Mouse (Mus musculus) embryonic facial prominence, embryonic 11.5 days (tissue): Measurements from ENCODE around the gene Intu. TPM values are rescaled to one million over a fixed set of nuclear protein-coding genes. Genes with fewer than 3 reads are reported as not detected.
A peak's percentile ranks its signal among the peaks of the same experiment; 100 is the strongest.

Experiments
- ATAC-seq: fragments of 200-750 bp; cut with Nextera tagmentation; replicated peaks from 2 replicates; pipeline ENCODE4 v1.8.0; 2017; ENCODE audit warnings: low read depth; ENCODE audit not compliant: insufficient number of reproducible peaks, low FRiP score, low TSS enrichment
- DNase-seq: peaks from one replicate; pipeline ENCODE4 v3.0.0-alpha.2; 2015; ENCODE audit warnings: low spot score
- H3K27ac ChIP-seq: fragments of 300-500 bp; sonication (generic); replicated peaks from 2 replicates; pipeline ENCODE4 v1.5.1; 2014; ENCODE audit warnings: mild to moderate bottlenecking, low read depth, low read length, control low read depth
- H3K27me3 ChIP-seq: fragments of 300-500 bp; sonication (generic); 2 replicates; pipeline ENCODE4 v1.6.1; 2014; ENCODE audit warnings: mild to moderate bottlenecking, low read length, moderate library complexity, mixed read lengths; ENCODE audit not compliant: control insufficient read depth, insufficient read depth
- H3K36me3 ChIP-seq: fragments of 300-500 bp; sonication (generic); replicated peaks from 2 replicates; pipeline ENCODE4 v1.6.1; 2014; ENCODE audit warnings: low read depth, mild to moderate bottlenecking, low read length, moderate library complexity, mixed read lengths; ENCODE audit not compliant: control insufficient read depth, insufficient read depth
- H3K4me1 ChIP-seq: fragments of 300-500 bp; sonication (generic); 2 replicates; pipeline ENCODE4 v1.6.1; 2014; ENCODE audit warnings: low read length, mixed read lengths; ENCODE audit not compliant: control insufficient read depth, insufficient read depth
- H3K4me2 ChIP-seq: fragments of 300-500 bp; sonication (generic); 2 replicates; pipeline ENCODE4 v1.6.1; 2014; ENCODE audit warnings: low read depth, mild to moderate bottlenecking, control low read depth, low read length, moderate library complexity
- H3K4me3 ChIP-seq: fragments of 300-500 bp; sonication (generic); 2 replicates; pipeline ENCODE4 v1.5.1; 2014; ENCODE audit warnings: low read depth, low read length, control low read depth
- H3K9ac ChIP-seq: fragments of 300-500 bp; sonication (generic); replicated peaks from 2 replicates; pipeline ENCODE4 v1.6.1; 2014; ENCODE audit warnings: mild to moderate bottlenecking, control low read depth, low read length
- H3K9me3 ChIP-seq: fragments of 300-500 bp; sonication (generic); replicated peaks from 2 replicates; pipeline ENCODE4 v1.6.1; 2016; ENCODE audit warnings: mild to moderate bottlenecking, low read length, inconsistent platforms, mixed read lengths; ENCODE audit not compliant: control insufficient read depth
- WGBS: fragments of 180-500 bp; shearing (Covaris S2); extraction: QIAGEN DNeasy Blood & Tissue Kit; methylation state at CpG from one replicate; pipeline ENCODE4 v1.1.7; 2014; 5-methylcytosine and 5-hydroxymethylcytosine counted together
- polyA plus RNA-seq: library from polyadenylated mRNA; unstranded; fragments of >200 nt; fragmentation: Nextera tagmentation; extraction: Ambion mirVana; gene quantifications from 2 replicates; pipeline ENCODE4 v1.2.1, GENCODE M21; 2014

Intu gene
- polyA plus RNA-seq, 1 experiment from 2014 or later: 7.1 TPM

DNA sequence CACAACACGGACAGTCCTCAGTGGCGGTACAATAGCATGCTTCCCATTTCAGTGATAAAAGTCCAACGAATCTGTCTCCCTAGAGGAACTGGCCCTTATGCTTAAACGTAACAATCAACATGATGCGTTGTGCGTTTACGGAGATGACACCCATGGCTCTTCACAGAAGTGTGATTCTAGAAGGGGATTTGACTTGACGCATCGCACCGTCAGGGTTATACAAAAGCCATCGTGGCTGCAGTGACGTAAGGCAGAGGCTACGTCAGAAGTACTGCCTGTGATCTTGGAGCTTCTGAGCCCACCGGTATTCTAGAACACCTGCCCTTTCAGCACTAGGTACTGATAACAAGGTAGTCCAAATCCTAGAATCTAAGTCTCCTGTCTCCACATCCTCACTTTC is 8.2 kb upstream of the Intu start:
- Histone ChIP-seq H3K4me3 (no peak overlapping the region), H3K4me2 (no peak overlapping the region), H3K9me3 (no peaks in the 10 kb centered on the region), H3K27me3 (no peaks in the 10 kb centered on the region), H3K4me1 (no peaks in the 10 kb centered on the region), H3K9ac (no peak overlapping the region), H3K36me3 (no peaks in the 10 kb centered on the region), H3K27ac (no peak overlapping the region)
- WGBS: 66% methylated on average over 14 of the region's 14 CpGs
- DNase-seq: no peak
- no peak for ATAC-seq

GRCm38 (mm10) chr3:40523371-40523783 is 7.7 kb upstream of the Intu start:
- Histone ChIP-seq H3K4me1 (no peaks in the 10 kb centered on the region), H3K27me3 (no peaks in the 10 kb centered on the region), H3K4me2 (no peak overlapping the region), H3K27ac (no peak overlapping the region), H3K9me3 (no peaks in the 10 kb centered on the region), H3K9ac (no peak overlapping the region), H3K36me3 (no peaks in the 10 kb centered on the region), H3K4me3 (no peak overlapping the region)
- 12% methylated on average over 7 of the region's 7 CpGs for WGBS
- no peak for ATAC-seq
- DNase-seq: peak; percentile 77

DNA sequence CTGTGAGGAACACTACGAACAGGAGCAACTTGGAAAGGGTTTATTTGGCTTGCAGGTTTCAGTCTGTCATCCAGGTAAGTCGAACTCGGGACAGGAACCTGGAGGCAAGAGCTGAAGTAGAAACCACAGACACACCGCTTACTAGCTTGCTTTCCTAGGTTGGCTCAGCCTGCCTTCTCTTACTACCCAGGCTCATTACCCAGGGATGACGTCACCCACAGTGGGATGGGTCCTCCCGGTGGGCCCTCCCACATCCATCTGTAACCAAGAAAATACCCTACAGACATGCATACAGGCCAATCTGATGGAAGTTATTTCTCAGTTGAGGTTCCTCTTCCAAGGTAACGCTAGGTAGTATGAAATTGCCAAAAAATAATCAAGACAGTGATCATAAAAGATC is 6.2 kb upstream of the Intu start:
- no peaks in the 10 kb centered on the region for H3K4me1 ChIP-seq
- no peak overlapping the region for H3K27ac ChIP-seq
- 85% methylated on average over 7 of the region's 7 CpGs for WGBS
- no peak for ATAC-seq
- H3K36me3 ChIP-seq: no peaks in the 10 kb centered on the region
- no peak overlapping the region for H3K9ac ChIP-seq
- no peak overlapping the region for H3K4me2 ChIP-seq
- H3K27me3 ChIP-seq: no peaks in the 10 kb centered on the region; the same call in 1 of the 2 replicates
- DNase-seq: no peak
- H3K9me3 ChIP-seq: no peaks in the 10 kb centered on the region
- H3K4me3 ChIP-seq: no peak overlapping the region

GRCm38 (mm10) chr3:40525341-40525740 is 5.7 kb upstream of the Intu start:
- no peak overlapping the region for H3K9ac ChIP-seq
- 16% methylated on average over 4 of the region's 4 CpGs for WGBS

GRCm38 (mm10) chr3:40526095-40526494 is 5.0 kb upstream of the Intu start:
- DNase-seq (no peak), ATAC-seq (no peak)
- Histone ChIP-seq H3K27me3 (no peaks in the 10 kb centered on the region; the same call in 1 of the 2 replicates), H3K9me3 (no peaks in the 10 kb centered on the region), H3K9ac (no peak overlapping the region), H3K27ac (no peak overlapping the region), H3K4me2 (no peak overlapping the region), H3K36me3 (no peaks in the 10 kb centered on the region), H3K4me3 (no peak overlapping the region), H3K4me1 (no peaks in the 10 kb centered on the region)
- WGBS: 77% methylated on average over 3 of the region's 3 CpGs

More at GRCm38 (mm10) chr3:40525341-40525740, 5.7 kb upstream of the Intu start:
- Histone ChIP-seq H3K36me3 (no peaks in the 10 kb centered on the region), H3K4me1 (no peaks in the 10 kb centered on the region), H3K9me3 (no peaks in the 10 kb centered on the region), H3K4me2 (no peak overlapping the region), H3K4me3 (no peak overlapping the region), H3K27ac (no peak overlapping the region), H3K27me3 (no peaks in the 10 kb centered on the region; the same call in 1 of the 2 replicates)
- no peak for ATAC-seq
- DNase-seq: peak; percentile 77

- 59% methylated on average over 10 of the region's 10 CpGs for WGBS
- no peak overlapping the region for H3K27ac ChIP-seq
- H3K4me3 ChIP-seq: no peak overlapping the region
- no peaks in the 10 kb centered on the region for H3K36me3 ChIP-seq
- H3K4me2 ChIP-seq: no peak overlapping the region
- no peaks in the 10 kb centered on the region for H3K9me3 ChIP-seq
- DNase-seq: no peak
- peaks cover 7% of the 10 kb centered on the region for H3K27me3 ChIP-seq
- H3K9ac ChIP-seq: no peak overlapping the region
- no peaks in the 10 kb centered on the region; the same call in 1 of the 2 replicates for H3K4me1 ChIP-seq
- ATAC-seq: no peak
Measured at GRCm38 (mm10) chr3:40527218-40527617, 3.9 kb upstream of the Intu start.

- ATAC-seq: no peak
- WGBS: 28% methylated on average over 9 of the region's 9 CpGs
- Histone ChIP-seq H3K4me3 (no peak overlapping the region), H3K4me1 (no peaks in the 10 kb centered on the region; the same call in 1 of the 2 replicates), H3K27ac (no peak overlapping the region), H3K9me3 (no peaks in the 10 kb centered on the region), H3K36me3 (no peaks in the 10 kb centered on the region), H3K4me2 (no peak overlapping the region), H3K27me3 (peaks cover 12% of the 10 kb centered on the region), H3K9ac (no peak overlapping the region)
- DNase-seq: no peak
Measured at GRCm38 (mm10) chr3:40527976-40528950, 2.8 kb upstream of the Intu start.

- H3K4me3 ChIP-seq: no peak overlapping the region
- no peaks in the 10 kb centered on the region for H3K36me3 ChIP-seq
- H3K27ac ChIP-seq: no peak overlapping the region
- no peak for DNase-seq
- no peak overlapping the region for H3K4me2 ChIP-seq
- ATAC-seq: no peak
- H3K9ac ChIP-seq: no peak overlapping the region
- WGBS: 73% methylated on average over 6 of the region's 6 CpGs
- no peaks in the 10 kb centered on the region; the same call in 1 of the 2 replicates for H3K4me1 ChIP-seq
- H3K27me3 ChIP-seq: peaks cover 12% of the 10 kb centered on the region
- H3K9me3 ChIP-seq: no peaks in the 10 kb centered on the region
Measured at GRCm38 (mm10) chr3:40528958-40529357, 2.1 kb upstream of the Intu start.
